Mouse (Mus musculus) naive thymus-derived CD4-positive, alpha-beta T cell, adult 2 months (primary cell): ENCODE measurements at regions not wholly inside any gene's neighbourhood (a gene's known extent, or its start where the extent isn't known, plus 50 kb on each side); places are given as distances from the start of the nearest gene placed in this dataset.
A peak's percentile ranks its signal among the peaks of the same experiment; 100 is the strongest.

ENCODE experiments used
- DNase-seq: peaks from one replicate; pipeline ENCODE4 v3.0.0-alpha.2; 2011; ENCODE audit warnings: low read depth

DNA sequence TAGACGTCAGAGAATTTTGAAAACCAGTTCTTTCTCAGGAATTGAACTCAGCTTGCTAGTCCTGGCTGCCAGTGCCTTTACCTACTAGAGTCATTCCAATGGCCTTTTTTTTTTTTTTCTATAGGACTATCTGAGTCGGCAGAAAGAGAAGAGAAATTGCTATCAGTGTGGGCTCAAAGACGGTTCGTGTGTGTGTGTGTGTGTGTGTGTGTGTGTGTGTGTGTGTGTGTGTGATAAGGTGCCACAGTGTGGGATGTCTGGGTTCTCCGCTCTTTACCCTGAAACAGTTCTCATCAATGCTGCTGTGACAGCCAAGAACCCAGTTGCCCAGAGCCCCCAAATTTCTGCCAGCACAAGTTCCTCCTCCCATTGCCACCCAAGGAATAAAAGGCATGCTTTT, 146.1 kb downstream of the Rybp start:
- no peak for DNase-seq

DNA sequence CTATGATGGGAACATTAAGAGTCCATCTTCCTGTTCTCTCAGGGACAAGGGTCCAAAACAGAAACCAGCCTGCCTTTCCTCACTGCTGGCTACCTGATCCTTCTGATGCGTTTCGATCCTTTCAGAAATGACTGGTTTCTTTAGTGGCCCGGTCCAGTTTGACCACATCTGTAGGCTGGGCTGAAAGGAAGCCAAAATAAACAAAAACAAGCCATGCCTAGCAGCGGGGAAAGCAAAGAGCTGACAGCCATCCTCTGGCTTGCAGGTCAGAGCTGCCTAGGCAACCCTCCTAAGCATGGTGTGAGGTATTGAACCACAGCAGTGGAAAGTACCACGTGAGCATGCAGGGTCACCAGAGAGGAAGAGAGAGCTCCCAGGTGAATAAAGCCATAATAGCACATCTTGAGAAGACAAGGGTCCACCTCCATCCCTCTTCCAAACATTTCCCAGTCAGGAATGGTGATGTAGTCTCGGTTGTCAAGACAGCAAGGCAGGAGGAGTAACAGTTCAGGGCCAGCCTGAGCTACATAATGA, 146.6 kb downstream of the Rybp start:
- no peak for DNase-seq

DNA sequence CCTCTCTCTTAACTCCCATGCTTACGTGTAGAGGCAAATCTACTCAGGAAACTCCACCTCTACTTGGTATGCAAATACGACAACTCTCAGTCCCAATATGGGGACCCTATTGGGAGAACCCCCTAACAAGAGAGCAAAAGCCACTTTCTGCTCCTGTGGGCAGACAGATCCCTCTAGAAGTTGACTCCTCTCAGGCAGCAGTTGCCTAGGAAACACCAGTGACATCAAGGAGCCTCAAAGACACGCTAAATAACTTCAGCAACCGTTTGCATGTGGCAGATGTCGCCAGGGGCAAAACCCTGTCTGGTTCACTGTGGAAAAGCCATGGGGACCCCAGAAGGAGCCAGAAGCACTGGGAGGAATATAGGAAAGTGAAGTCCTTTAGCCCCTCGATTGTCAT, 147.5 kb downstream of the Rybp start:
- no peak for DNase-seq

- no peak for DNase-seq
These were observed 148.6 kb downstream of the Rybp start for GRCm38 (mm10) chr6:100138659-100139058.

GRCm38 (mm10) chr6:100135177-100135576, 152.1 kb downstream of the Rybp start:
- DNase-seq, result no peak

- no peak for DNase-seq
These were observed 153.3 kb downstream of the Rybp start for GRCm38 (mm10) chr6:100133970-100134369.

GRCm38 (mm10) chr6:100132916-100133600, 154.2 kb downstream of the Rybp start:
- no peak for DNase-seq

- DNase-seq, result no peak
These were observed 159.8 kb downstream of the Rybp start for GRCm38 (mm10) chr6:100127221-100128143.

DNA sequence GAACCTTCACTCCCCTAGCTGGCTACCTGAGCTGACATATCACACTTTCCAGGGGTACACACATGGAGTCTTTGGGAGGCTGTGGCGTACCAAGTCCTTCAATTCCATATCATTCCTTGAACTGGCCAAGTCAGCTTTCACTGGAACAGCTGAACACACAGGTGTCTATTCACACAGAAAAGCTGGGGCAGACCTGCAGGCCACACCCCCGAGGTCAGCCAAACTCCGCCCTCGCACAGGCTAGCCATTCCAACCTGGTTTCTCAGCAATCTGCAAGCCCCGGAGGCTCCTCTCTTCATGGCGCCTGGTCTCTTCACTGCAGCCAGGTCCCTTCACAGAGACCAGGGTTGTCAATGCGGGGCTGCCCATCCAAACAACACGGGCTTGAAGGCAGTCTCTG, 160.5 kb downstream of the Rybp start:
- DNase-seq, result no peak

DNA sequence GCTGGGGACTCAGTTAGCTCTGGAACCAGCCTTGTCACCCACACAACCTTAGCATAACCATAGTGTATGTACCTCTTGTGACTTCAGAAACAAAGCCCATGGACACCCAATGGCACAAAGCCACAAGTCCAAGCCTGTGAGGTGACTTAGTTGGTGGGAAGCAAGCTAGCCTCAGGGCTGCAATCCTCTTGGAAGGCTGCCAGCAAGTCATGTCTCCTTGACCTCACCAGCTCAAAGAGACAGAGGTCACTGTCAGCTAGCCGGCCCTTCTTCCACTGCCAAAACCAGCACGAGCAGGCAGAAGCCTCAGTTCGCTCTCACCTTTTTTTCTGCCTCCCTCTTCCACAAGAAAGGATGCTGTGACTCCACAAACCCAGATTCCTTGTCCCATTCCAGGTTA, 161.0 kb downstream of the Rybp start:
- DNase-seq, result no peak

GRCm38 (mm10) chr6:100121240-100121639, 166.0 kb downstream of the Rybp start:
- DNase-seq, result no peak

- DNase-seq, result no peak
These were observed 167.0 kb downstream of the Rybp start for GRCm38 (mm10) chr6:100120017-100120944.

GRCm38 (mm10) chr6:100117084-100117483, 170.2 kb downstream of the Rybp start:
- DNase-seq, result no peak

- no peak for DNase-seq
These were observed 173.7 kb downstream of the Rybp start for GRCm38 (mm10) chr6:100113393-100114137.

DNA sequence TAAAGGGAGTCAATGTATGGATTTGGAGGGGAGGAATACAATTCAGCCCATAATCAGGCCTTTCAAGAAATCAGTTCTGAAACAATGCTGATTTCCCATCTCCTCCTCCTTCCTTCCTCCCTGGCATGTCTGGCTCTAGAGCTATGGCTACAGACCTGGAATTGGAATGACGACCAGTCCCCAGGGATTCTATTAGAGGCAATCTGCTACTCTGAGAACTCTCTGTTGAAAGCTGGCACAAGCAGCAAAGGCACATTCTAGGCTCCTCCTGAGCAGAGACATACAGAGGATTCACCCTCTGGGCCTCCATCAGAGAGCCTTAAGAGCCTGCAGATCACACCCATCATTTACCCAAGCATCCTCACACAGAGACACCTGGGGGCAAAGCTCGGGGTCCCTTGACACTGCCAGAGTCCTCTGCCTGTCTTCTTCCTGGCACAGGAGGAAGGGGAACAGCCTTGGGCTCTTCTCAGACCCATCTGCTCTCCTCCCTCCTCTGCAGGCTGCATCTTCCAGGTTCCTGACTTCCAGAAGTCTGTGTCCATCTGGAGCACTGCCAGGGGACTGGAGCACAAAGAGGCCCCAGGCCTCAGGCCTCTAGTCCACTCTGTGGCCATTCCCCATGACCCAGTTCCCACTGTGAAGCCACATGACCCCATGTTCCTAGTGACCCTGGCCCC, 176.2 kb downstream of the Rybp start:
- DNase-seq, result no peak

DNA sequence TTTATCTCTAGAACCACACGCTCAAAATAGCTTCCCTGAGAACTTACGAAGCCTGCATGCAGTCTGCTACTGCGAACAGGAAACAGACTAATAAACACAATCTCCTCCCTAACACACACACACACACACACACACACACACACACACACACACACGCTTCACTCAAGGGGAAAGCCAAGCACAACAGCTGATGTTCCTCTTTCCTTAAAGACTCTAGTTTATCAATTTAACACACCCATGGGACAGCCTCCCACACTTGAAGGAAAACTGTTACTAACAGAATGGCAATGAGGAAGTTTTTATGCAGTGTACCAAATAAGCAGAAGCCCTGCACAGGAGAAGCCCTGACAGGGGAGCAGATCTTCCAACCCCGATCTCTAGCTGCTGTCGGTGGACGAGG, 177.3 kb downstream of the Rybp start:
- peak; percentile 6 for DNase-seq

DNA sequence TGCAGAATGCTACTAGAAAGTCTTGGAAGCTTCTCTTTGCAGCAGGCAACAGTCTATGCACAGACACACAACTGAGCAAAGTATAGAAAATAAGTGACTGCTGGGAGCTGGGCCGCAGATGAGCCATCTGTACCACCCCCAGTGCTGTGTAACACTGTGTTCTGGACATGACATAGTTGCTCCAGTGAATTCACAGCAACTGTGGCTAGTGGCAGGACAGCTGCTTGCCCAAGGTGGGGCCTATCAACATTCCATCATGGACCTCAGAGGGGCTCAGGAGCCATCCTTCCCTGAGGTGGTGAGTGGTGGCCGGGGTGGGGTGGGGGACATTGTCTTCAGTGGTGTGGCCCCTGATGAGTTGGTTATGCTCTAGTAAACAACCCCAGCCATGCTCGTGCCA, 177.9 kb downstream of the Rybp start:
- DNase-seq, result no peak

- no peak for DNase-seq
These were observed 179.8 kb downstream of the Rybp start for GRCm38 (mm10) chr6:100107508-100107907.

DNA sequence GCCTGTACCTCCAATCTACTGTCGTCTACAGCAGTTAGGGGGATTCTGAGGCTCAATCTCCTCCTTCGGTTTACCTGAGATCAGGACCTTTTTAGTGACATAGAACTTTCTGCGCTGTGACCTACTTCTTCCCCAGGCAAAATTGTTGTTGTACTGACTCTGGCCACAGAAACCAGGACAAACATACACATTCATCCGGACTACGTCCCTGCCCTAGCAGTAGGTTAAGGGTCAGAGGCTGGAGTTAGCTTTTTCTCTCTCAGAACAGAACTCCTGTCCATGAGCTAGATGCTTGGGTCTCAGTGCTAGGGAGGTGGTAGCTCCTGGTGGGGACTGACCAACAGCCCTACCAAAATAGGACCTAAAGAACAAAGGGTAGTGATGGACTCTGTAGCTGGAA, 180.2 kb downstream of the Rybp start:
- DNase-seq, result no peak

DNA sequence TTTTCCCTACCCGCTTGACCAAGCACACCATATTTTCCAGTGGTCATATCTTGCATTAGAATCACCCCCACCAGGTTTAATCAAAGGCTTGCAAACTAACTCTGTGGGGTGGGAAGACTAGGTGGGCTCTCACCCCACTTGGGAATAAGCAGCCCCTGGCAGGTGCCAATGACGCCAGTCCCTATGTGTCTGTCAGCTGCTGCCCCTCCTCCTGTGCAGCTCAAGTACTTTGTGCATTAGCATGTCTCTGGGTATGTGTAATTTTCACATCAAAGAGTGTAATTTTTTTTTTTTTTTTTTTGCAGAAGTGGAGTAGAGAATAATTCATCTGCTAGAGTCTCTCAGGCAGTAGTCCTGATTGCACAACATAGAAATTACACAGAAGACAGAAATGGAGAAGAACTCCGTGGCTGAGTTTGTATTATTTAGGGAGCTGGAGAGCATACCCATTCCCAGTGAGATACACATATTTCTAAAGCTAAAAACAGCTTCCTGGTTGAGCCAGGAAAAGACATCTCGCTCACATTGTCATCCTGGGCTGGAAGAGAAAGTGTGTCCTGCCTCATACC, 186.6 kb downstream of the Rybp start:
- no peak for DNase-seq
